Mouse (Mus musculus): Measurements from ENCODE around the gene Gm340.

GRCm38 (mm10) chr19:41615606-41616224 is 33.5 kb downstream of the Gm340 start:
- TF ChIP-seq CTCF (IDR thresholded peaks at IDR 0.05; ENCODE audit: control insufficient read depth, insufficient read depth, insufficient read length) (no peak), MYOG (IDR thresholded peaks at IDR 0.05; ENCODE audit: control insufficient read depth, extremely low read depth, insufficient read length) (no peak)

Measured in C2C12 (cell line).